Mouse (Mus musculus): ENCODE results near the gene Fignl1. TPM values are rescaled to one million over a fixed set of nuclear protein-coding genes. Genes with fewer than 3 reads are reported as not detected.
A peak's percentile ranks its signal among the peaks of the same experiment; 100 is the strongest.

The Fignl1 gene
- total RNA-seq, 2 experiments from 2014 or later = 0.59 to 0.60 TPM

GRCm38 (mm10) chr11:11819206-11819605, 10.4 kb upstream of the Fignl1 start:
- intact Hi-C loops (cut with DNase I) = loop anchor here (10.0 kb wide), 1 partner anchor 386 kb away; no protein-coding TSS in a partner anchor

GRCm38 (mm10) chr11:11818797-11819196, 10.0 kb upstream of the Fignl1 start:
- DNase-seq (ENCODE audit: low spot score) = no peak
- intact Hi-C loops (cut with DNase I) = loop anchor here (10.0 kb wide), 1 partner anchor 386 kb away; no protein-coding TSS in a partner anchor

More at GRCm38 (mm10) chr11:11819206-11819605, 10.4 kb upstream of the Fignl1 start:
- no peak for DNase-seq (ENCODE audit: low spot score)

GRCm38 (mm10) chr11:11815737-11816136, 7.0 kb upstream of the Fignl1 start:
- no peak for DNase-seq (ENCODE audit: low spot score)
- intact Hi-C loops (cut with DNase I) = loop anchor here (10.0 kb wide), 1 partner anchor 389 kb away; no protein-coding TSS in a partner anchor

- DNase-seq (ENCODE audit: low spot score) = no peak
- intact Hi-C loops (cut with DNase I) = loop anchor here (5.0 to 10.0 kb wide), 3 partner anchors 393 to 745 kb away; no protein-coding TSS in a partner anchor
Measured at GRCm38 (mm10) chr11:11811906-11812480, 3.2 kb upstream of the Fignl1 start.

- intact Hi-C loops (cut with DNase I) = loop anchor here (5.0 to 10.0 kb wide), 3 partner anchors 395 to 748 kb away; no protein-coding TSS in a partner anchor
- DNase-seq (ENCODE audit: low spot score) = no peak
Measured at GRCm38 (mm10) chr11:11809404-11810175, 828 bp upstream of the Fignl1 start.

GRCm38 (mm10) chr11:11808035-11808819, 535 bp downstream of the Fignl1 start:
- no peak for DNase-seq (ENCODE audit: low spot score)
- intact Hi-C loops (cut with DNase I) = no loop called here

- no peak for DNase-seq (ENCODE audit: low spot score)
- intact Hi-C loops (cut with DNase I) = no loop called here
Measured at GRCm38 (mm10) chr11:11805951-11806350, 2.8 kb downstream of the Fignl1 start.

- intact Hi-C loops (cut with DNase I) = no loop called here
- DNase-seq (ENCODE audit: low spot score) = no peak
Measured at GRCm38 (mm10) chr11:11804421-11804820, 4.3 kb downstream of the Fignl1 start.

- no peak for DNase-seq (ENCODE audit: low spot score)
- intact Hi-C loops (cut with DNase I) = no loop called here
Measured at GRCm38 (mm10) chr11:11801067-11801466, 7.7 kb downstream of the Fignl1 start.

GRCm38 (mm10) chr11:11800304-11800703, 8.5 kb downstream of the Fignl1 start:
- no peak for DNase-seq (ENCODE audit: low spot score)
- intact Hi-C loops (cut with DNase I) = no loop called here

GRCm38 (mm10) chr11:11798690-11799089, 10.1 kb downstream of the Fignl1 start:
- intact Hi-C loops (cut with DNase I) = no loop called here
- no peak for DNase-seq (ENCODE audit: low spot score)

- intact Hi-C loops (cut with DNase I) = no loop called here
- DNase-seq (ENCODE audit: low spot score) = no peak
Measured at GRCm38 (mm10) chr11:11794626-11795025, 14.1 kb downstream of the Fignl1 start.

GRCm38 (mm10) chr11:11788521-11788974, 20.2 kb downstream of the Fignl1 start:
- DNase-seq (ENCODE audit: low spot score) = peak; percentile 20
- intact Hi-C loops (cut with DNase I) = loop anchor here (1.0 kb wide), 2 partner anchors 231 to 328 kb away; no protein-coding TSS in a partner anchor

- DNase-seq (ENCODE audit: low spot score) = no peak
- intact Hi-C loops (cut with DNase I) = no loop called here
Measured at GRCm38 (mm10) chr11:11785457-11785856, 23.3 kb downstream of the Fignl1 start.

- intact Hi-C loops (cut with DNase I) = no loop called here
- DNase-seq (ENCODE audit: low spot score) = no peak
Measured at GRCm38 (mm10) chr11:11781728-11782127, 27.0 kb downstream of the Fignl1 start.

GRCm38 (mm10) chr11:11778345-11778744, 30.4 kb downstream of the Fignl1 start:
- DNase-seq (ENCODE audit: low spot score) = no peak
- intact Hi-C loops (cut with DNase I) = no loop called here

- intact Hi-C loops (cut with DNase I) = no loop called here
- DNase-seq (ENCODE audit: low spot score) = no peak
Measured at GRCm38 (mm10) chr11:11777796-11778195, 31.0 kb downstream of the Fignl1 start.

- intact Hi-C loops (cut with DNase I) = no loop called here
- no peak for DNase-seq (ENCODE audit: low spot score)
Measured at GRCm38 (mm10) chr11:11777246-11777645, 31.5 kb downstream of the Fignl1 start.

GRCm38 (mm10) chr11:11776822-11777174, 32.0 kb downstream of the Fignl1 start:
- intact Hi-C loops (cut with DNase I) = no loop called here
- DNase-seq (ENCODE audit: low spot score) = no peak

- no peak for DNase-seq (ENCODE audit: low spot score)
- intact Hi-C loops (cut with DNase I) = no loop called here
Measured at GRCm38 (mm10) chr11:11776071-11776821, 32.5 kb downstream of the Fignl1 start.

Measured in heart, postnatal 25 days (tissue).